Mouse (Mus musculus) CD8-positive naive resting alpha-beta T cell, adult 2 months (primary cell): Measurements from ENCODE around the gene Rpl31.

ENCODE experiments used
- DNase-seq, 2 experiments: peaks; one replicate each; pipeline ENCODE4 v3.0.0; 2022; ENCODE audit warnings: low read depth in 2 of 2, low spot score in 2 of 2

The Rpl31 gene

GRCm38 (mm10) chr1:39365562-39365961 lies 2.1 kb upstream of the Rpl31 start:
- DNase-seq = no peak

- DNase-seq = peak in 1 of 2 experiments; percentile 9
Observed at GRCm38 (mm10) chr1:39367045-39367444, 597 bp upstream of the Rpl31 start.

- no peak for DNase-seq
Observed at GRCm38 (mm10) chr1:39368267-39368841, 712 bp downstream of the Rpl31 start.

- no peak for DNase-seq
Observed at GRCm38 (mm10) chr1:39370431-39370830, 2.8 kb downstream of the Rpl31 start.

DNA sequence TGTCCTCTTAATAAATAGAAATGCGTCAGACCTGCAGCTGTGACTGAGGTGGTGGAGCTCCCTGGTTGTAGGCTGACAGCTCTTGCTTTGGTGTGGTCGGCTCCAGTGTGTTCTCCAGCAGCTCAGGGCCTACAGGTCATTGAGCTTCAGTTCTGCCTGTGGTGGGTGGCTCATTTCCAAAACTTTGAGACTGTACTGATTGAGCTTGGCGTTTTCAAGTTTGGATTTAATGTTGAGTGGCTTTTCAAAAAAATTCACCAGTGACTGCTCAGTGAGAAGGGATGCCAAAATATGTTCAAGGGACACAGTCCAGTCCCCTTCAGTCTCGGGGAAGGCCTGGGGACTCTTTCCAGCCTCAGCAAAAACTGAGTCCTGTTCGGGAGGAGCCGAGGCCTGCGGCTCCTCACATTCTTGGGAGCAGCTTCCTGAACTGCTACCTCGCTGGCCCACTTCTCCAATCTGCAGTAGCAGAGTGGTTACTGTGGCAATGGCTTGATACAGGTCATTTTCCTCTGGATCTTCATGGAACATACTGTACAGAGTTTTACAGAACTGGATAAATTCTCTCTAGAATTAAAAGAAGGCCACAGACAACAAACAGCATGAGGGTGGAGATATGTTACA lies 4.7 kb downstream of the Rpl31 start:
- no peak for DNase-seq

- no peak for DNase-seq
Observed at GRCm38 (mm10) chr1:39373378-39373777, 5.7 kb downstream of the Rpl31 start.

DNA sequence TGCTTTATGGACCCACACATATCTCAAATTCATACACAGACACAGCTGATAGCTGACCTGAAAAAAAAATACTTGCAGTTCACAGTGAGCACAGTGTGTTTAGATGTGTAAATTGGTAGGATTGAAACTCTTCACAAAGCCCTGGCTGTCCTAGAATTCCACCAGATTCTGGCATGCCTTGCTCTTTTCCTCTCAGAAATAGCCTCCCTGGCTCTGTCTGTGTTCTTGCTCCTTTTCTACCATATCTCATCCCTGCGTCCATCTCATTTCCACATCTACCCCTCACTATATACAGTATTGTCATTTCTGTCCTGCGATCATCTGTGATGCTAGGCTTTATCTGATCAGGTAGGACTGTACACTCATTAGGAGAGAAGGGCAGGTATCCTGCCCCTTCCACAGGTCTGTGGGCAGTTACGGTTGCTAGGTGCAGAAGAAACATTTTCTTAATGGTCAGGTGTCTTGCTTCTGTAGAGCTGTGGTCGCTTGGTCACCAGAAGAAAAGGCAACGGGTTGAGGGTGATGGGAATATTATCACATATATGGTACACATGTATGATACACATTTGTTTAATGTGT lies 6.7 kb downstream of the Rpl31 start:
- no peak for DNase-seq

DNA sequence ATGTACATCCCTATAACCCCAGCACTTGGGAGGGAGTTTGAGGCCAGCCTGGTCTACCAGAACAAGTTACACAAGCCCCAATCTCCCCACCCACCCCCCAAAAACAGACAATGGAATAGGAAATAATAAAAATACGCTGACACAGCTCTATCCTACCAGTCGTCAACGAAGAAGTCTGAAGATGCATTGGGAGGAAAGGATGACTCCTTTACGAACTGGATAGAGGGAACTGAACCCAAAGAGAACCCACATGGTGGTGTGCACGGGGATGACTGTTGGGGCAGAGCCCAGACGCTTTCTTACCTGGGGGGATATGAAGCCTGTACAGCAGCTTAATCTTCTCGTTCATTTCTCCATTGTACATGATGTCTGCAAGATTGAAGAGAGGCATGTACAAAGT lies 8.5 kb downstream of the Rpl31 start:
- DNase-seq = no peak

DNA sequence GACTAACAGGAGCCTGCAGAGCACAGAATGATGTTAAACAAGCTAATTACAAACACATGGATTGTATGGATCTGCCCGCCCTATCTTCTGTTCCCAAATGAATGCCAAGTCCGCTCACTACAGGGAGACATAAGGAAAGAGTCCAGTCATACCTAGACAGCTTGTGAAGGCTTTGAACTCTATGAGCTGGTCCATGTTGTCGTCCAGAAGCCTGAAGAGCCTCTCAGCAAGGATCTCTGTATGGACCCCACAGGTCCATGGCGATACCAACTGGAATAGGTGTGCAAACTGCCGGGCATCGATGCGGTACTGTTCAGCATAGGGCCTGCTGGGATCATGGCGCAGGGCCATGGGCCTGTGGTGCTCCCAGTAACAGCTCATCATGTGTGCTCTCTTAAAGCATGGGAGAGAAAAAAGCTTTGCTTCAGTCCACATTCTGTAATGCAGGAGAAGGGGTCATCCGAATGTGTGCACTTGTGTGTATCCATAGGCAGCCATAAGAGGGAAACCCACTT lies 9.1 kb downstream of the Rpl31 start:
- DNase-seq = no peak

DNA sequence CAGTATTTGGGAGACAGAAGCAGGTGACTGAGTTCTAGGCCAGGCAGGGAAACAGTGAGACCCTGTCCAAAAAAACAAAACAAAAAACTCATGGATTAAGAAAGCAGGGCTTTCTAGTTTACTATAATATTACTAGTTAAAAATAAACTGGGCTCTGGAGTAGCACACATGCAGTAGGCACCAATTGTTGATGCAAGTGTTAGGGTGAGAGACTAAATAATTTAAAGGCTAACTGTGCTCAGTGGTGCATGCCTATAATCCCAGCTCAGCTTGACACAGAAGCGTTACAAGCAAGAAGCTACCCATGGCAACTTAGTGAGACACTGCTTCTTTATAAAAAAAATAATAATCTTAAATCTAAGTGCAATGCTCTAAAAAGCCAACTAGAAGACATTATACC lies 10.9 kb downstream of the Rpl31 start:
- no peak for DNase-seq

DNA sequence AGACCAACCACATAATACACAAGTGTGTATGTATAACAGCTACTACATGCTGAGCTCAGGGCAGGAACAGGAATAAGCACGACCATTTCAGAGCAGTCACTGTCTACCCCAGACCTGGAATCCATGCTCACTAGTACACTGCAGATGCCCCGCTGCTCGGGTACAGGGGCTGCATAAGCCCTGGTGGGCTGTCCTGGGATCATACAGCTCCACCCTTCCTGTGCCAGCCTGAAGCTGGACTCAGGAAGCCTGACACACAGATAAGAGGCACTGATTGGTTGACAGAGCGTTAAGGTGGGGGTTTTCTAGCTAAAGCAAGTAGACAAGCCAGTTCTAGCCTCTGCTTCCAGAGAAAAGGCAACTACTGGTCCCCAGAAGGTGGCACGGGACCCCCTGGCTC lies 11.4 kb downstream of the Rpl31 start:
- no peak for DNase-seq

GRCm38 (mm10) chr1:39381017-39381416 lies 13.4 kb downstream of the Rpl31 start:
- DNase-seq = no peak

DNA sequence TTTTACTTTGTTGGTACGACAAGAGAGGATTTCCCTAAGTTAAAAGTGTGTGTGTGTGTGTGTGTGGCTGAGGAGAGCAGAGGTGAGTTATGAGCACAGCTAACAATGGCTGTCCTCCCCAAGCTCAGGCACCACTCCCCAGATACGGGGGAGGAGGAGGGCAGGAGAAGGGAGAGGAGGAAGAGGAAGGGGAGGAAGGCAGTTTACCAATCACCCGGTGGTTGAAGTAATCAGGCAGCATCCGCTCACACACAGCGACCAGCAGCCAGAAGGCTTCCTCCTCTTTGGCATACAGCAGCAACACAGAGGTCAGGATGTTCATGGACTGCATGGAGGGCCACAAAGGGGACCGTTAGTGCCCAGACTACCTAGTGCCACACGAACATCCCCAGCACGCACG lies 17.3 kb downstream of the Rpl31 start:
- no peak for DNase-seq

- DNase-seq = no peak
Observed at GRCm38 (mm10) chr1:39386456-39386855, 18.8 kb downstream of the Rpl31 start.

GRCm38 (mm10) chr1:39387497-39387896 lies 19.9 kb downstream of the Rpl31 start:
- no peak for DNase-seq

DNA sequence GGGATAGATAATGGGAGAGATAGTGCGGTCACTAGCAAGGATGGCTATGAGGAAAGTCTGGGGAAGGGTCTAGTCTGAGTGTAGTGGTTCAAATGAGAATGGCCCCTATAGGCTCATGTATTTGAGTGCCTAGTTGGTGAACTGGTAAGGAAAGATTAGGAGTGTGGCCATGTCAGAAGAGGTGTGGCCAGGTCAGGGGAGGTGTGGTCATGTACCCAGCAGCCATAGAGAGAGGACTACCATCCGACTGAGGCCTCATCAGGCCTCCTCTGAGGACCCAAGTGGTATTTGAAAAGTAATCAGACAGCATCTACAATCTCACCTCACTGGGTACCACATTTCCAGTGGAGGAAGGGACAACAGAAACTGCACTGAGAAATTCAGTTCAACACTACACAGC lies 20.5 kb downstream of the Rpl31 start:
- DNase-seq = no peak

DNA sequence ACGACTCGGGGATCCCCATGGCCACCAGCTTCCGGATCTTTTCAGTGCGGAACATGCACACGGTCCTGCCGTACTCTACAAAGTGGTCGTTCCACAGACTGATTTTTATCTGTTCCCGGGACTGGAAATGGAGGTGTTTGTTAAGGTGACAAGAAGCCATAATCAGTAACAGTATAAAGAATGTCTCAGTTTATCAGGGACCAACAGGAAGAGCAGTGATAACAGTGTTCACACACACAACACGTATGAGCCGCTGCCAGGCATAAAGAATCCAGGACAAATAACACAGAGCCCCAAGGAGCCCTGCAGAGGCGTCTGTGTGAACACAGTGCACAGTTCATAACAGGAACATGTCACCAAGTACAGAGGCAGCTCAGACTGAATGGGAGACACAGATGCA lies 21.7 kb downstream of the Rpl31 start:
- DNase-seq = no peak

DNA sequence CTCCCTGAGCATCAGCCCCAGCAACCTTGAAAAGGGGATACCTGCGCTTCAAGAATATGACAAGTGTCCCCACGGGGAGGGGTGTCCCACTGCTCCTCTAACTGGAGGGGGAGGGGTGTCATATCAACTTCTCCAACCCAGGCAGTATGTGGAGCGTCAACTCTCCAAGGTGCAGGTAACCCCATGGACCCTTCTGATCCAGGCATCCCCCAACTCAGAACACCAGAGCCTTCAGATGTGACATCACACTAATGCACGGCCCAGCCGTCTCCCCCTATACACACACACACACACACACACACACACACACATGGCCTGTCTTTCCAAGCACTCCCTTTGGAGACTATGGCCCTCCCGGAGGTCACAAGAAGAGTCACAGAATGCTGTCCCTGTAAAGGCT lies 24.0 kb downstream of the Rpl31 start:
- DNase-seq = no peak

GRCm38 (mm10) chr1:39392189-39392588 lies 24.5 kb downstream of the Rpl31 start:
- DNase-seq = peak; percentile 50 to 70

GRCm38 (mm10) chr1:39393217-39393867 lies 25.7 kb downstream of the Rpl31 start:
- DNase-seq = no peak

- no peak for DNase-seq
Observed at GRCm38 (mm10) chr1:39394096-39394495, 26.5 kb downstream of the Rpl31 start.

DNA sequence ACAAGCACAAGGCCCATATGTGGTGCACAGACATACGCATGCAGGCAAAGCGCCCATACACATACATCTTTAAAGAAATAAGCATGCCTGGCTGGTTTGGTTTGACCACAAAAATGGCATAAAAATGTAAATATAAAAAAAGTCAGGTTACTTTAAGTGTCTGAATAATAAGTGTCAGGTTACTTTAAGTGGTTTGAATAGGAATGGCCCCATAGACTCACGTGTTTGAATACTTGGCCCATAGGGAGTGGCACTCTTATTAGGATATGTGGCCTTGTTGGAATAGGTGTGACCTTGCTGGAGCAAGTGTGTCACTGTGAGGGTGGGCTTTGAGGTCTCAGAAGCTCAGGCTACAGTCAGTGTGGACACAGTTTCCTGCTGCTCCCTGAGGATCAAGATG lies 27.0 kb downstream of the Rpl31 start:
- DNase-seq = no peak
